Mouse (Mus musculus) hindbrain, embryonic 10.5 days (tissue): Measurements from ENCODE around the gene Gm14685. TPM values are rescaled to one million over a fixed set of nuclear protein-coding genes. Genes with fewer than 3 reads are reported as not detected.
"Not testable (repeated sequence)": the region's sequence is repeated elsewhere in the genome, so short reads cannot be mapped to it uniquely, and the experiment has no call there.

ENCODE experiments used
- DNase-seq: peaks from one replicate; pipeline ENCODE4 v3.0.0-alpha.2; 2017; ENCODE audit warnings: low spot score
- H3K27ac ChIP-seq: fragments of 300-500 bp; sonication (generic); 2 replicates; pipeline ENCODE4 v1.5.1; 2016; ENCODE audit warnings: mild to moderate bottlenecking, moderate library complexity
- H3K27me3 ChIP-seq: fragments of 300-500 bp; sonication (generic); 2 replicates; pipeline ENCODE4 v1.6.1; 2016; ENCODE audit warnings: mild to moderate bottlenecking; ENCODE audit not compliant: poor library complexity, insufficient read depth, severe bottlenecking
- H3K36me3 ChIP-seq: fragments of 300-500 bp; sonication (generic); 2 replicates; pipeline ENCODE4 v1.6.1; 2016; ENCODE audit warnings: mild to moderate bottlenecking, moderate library complexity
- H3K4me1 ChIP-seq: fragments of 300-500 bp; sonication (generic); replicated peaks from 2 replicates; pipeline ENCODE4 v1.6.1; 2016; ENCODE audit warnings: mild to moderate bottlenecking
- H3K4me3 ChIP-seq: fragments of 300-500 bp; sonication (generic); 2 replicates; pipeline ENCODE4 v1.5.1; 2016; ENCODE audit warnings: mild to moderate bottlenecking, moderate library complexity
- H3K9me3 ChIP-seq: fragments of 300-500 bp; sonication (generic); 2 replicates; pipeline ENCODE4 v1.6.1; 2016; ENCODE audit warnings: mild to moderate bottlenecking, moderate library complexity
- whole genome bisulfite sequencing: fragments of 180-500 bp; shearing (Covaris S2); methylation state at CpG from one replicate; pipeline ENCODE4 v1.1.7; 2016; 5-methylcytosine and 5-hydroxymethylcytosine counted together
- polyA plus RNA-seq: library from polyadenylated mRNA; unstranded; fragments of >200 nt; fragmentation: Nextera tagmentation; extraction: Ambion mirVana; gene quantifications from 2 replicates; pipeline ENCODE4 v1.2.1, GENCODE M21; 2016

Gene Gm14685
- 0.24 and 0.26 TPM in 2 replicates for polyA plus RNA-seq

DNA sequence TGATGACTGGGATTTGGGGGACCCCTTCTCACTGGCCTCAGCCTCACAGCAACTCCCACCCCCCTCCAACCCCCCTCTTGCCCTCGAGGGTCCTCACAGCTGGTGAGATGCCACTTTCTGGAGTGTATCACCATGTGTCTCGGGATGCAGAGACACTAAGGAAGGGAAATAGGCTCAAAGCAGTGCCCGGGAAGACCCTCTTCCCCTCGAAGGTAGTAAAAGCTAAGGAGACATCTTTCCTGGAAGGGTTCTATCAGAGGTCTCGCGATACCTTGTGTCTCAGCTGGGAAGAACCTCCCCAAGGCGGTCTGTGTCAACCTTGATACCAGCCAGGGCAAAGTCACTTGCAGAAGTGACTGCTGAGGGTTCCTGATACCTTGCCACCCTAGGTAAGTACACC lies at the start of gene Gm14685:
Gene Gm14685 (plus strand): TSS at position 301 of the 400 bp plus-strand sequence.
- H3K4me1 ChIP-seq, H3K36me3 ChIP-seq, H3K9me3 ChIP-seq, DNase-seq, H3K27me3 ChIP-seq, H3K4me3 ChIP-seq, H3K27ac ChIP-seq: not testable (repeated sequence)
- WGBS, result no CpG with 5 or more reads among the region's 7 CpGs

DNA sequence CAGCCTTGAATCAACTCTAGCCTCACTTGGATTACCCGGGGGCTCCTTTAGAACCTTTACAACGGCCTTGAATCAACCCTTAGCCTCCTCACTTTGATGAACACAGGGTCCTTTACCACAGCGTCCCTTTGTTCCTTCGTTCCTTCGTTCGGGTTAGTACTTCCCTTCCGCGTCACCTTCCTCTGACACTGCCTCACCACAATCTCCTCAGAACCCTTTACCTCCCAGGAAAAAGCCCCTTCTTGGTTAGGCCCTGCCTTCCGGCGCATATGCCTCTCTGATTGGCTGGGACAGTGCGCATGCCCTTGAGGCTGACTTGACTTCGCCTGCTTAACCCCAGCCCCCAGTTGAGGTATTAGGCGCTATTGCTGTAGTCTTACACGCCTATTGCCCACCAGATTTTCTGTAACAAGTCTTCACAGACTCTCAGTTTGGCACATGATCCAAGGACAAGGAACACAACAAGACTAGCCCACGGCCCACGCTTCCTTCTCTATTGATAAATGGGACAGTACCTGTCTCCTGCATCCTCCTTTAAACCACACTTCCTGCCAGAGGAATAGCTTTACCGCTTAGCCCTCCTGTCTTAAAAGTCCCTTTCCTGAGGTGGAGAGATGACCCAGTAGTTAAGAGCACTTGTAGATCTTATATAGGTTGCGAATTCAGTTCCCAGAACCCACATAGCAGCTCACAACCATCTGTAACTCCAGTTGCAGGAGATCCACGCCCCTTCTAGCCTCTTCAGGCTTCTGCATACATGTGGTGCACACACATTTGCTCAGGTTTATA lies 34.4 kb upstream of the Gm14685 start, which contains the start of gene Xlr4a:
Gene Xlr4a (minus strand): TSS at position 212 of the 789 bp plus-strand sequence.
- DNase-seq, H3K27ac ChIP-seq, H3K27me3 ChIP-seq, H3K4me1 ChIP-seq, H3K4me3 ChIP-seq, H3K9me3 ChIP-seq, H3K36me3 ChIP-seq: not testable (repeated sequence)
- 83% methylated on average over 19 of the region's 19 CpGs for WGBS

DNA sequence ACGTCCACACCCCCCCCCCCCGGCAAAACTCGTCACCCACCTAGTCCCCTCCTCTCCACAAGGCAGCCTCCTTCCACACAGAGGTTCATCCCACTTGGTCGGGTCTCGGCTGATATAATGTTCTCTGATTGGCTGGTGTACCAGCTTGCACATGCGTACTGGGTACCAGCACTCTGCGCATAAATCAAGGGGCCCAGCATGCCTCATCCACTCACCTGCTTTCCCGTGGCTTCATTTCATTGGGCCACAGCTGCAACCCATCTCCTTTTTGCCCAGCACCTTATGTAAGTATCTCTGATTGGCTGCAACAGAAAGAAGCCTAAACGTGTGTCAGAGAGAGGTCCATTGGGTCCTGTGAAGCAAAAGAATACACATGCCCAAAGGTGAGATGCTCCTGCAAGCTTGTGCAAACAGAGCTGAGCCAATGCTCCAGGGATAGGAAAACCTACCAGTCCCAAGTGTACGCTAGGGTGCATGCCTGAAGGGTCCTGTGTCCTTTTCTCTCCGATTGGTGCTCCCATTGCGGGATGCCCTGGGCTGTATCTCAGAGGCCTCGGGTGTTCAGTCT lies 19.8 kb upstream of the Gm14685 start, which contains the start of gene Xlr3a:
Gene Xlr3a (minus strand): TSS at position 155 of the 568 bp plus-strand sequence.
- H3K4me3 ChIP-seq, DNase-seq, H3K36me3 ChIP-seq, H3K9me3 ChIP-seq, H3K4me1 ChIP-seq, H3K27ac ChIP-seq, H3K27me3 ChIP-seq: not testable (repeated sequence)
- WGBS, result 77% methylated on average over 13 of the region's 13 CpGs

DNA sequence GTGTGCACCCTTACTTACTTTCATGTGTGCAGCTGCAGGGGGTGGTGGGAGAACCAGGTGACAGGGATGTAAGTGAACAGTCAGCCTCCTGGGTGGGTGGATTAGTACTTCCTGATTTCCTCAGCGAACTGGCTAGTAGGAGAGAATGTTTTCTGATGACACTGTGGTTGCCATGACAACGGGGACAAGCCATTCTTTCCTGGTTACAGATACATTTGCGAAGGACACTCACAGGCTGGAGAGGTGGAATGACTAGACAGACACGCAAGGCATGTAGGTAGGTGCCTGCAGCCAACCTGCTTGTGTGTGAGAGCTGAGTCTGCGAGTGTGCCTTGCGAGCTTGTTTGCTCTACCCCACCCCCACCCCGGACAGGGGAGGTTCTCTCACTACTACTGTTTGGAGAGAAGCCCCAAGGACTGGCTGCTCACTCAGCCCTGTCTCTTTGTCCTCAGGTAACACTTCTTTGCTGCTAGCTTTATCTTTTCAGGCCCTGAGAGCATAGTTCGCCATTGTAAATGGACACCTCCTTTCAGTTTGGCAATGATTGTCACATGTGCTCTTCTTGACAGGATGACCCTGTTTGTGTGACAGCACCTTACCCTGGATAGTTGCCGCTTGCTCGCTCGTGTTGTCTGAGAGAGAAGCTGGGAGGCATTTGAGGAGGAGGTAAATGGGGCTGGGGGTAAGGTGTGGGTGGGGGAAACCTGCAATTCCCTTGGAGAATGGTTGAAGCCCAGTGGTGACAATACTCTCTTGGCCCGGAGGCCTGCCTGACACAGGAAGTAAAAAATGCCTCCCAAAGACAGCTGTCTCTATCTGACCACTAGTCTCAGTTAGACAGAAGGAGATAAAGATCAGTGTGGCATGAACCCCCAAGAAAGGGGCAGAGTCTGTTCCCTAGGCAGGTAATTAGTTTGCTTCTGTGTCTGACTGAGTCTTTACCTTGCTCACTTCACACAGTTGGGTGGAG lies 6.3 kb downstream of the Gm14685 start:
- not testable (repeated sequence) for H3K27me3 ChIP-seq, H3K27ac ChIP-seq, H3K36me3 ChIP-seq, H3K4me3 ChIP-seq, H3K9me3 ChIP-seq, DNase-seq, H3K4me1 ChIP-seq
- no CpG with 5 or more reads among the region's 12 CpGs for WGBS

DNA sequence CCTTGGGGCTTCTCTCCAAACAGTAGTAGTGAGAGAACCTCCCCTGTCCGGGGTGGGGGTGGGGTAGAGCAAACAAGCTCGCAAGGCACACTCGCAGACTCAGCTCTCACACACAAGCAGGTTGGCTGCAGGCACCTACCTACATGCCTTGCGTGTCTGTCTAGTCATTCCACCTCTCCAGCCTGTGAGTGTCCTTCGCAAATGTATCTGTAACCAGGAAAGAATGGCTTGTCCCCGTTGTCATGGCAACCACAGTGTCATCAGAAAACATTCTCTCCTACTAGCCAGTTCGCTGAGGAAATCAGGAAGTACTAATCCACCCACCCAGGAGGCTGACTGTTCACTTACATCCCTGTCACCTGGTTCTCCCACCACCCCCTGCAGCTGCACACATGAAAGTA lies 26.4 kb downstream of the Gm14685 start:
- H3K36me3 ChIP-seq, H3K4me3 ChIP-seq, H3K27me3 ChIP-seq, H3K4me1 ChIP-seq, H3K9me3 ChIP-seq, H3K27ac ChIP-seq, DNase-seq: not testable (repeated sequence)
- no CpG with 5 or more reads among the region's 7 CpGs for WGBS

DNA sequence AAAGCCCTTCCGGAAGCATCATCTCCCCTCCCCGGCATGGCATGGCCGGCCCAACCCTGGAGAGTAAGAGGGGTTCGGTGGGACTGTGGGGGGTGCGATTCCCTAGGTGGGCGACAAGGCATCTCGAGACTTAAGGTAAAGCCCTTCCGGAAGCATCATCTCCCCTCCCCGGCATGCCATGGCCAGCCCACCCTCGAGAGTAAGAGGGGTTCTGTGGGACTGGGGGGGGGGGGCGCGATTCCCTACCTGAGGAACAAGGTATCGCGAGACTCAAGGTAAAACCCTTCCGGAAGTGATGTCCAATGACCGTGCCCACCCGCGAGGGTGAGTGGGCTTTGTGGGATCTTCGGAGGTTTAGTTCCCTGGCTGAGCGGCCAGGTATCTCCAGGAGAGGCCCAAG lies 31.6 kb downstream of the Gm14685 start, which contains the start of gene Xlr5b:
Gene Xlr5b (plus strand): TSS at position 301 of the 400 bp plus-strand sequence.
- H3K36me3 ChIP-seq, H3K27ac ChIP-seq, H3K4me3 ChIP-seq, DNase-seq, H3K27me3 ChIP-seq, H3K4me1 ChIP-seq, H3K9me3 ChIP-seq: not testable (repeated sequence)
- WGBS, result no CpG with 5 or more reads among the region's 20 CpGs

DNA sequence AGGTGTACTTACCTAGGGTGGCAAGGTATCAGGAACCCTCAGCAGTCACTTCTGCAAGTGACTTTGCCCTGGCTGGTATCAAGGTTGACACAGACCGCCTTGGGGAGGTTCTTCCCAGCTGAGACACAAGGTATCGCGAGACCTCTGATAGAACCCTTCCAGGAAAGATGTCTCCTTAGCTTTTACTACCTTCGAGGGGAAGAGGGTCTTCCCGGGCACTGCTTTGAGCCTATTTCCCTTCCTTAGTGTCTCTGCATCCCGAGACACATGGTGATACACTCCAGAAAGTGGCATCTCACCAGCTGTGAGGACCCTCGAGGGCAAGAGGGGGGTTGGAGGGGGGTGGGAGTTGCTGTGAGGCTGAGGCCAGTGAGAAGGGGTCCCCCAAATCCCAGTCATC lies 32.5 kb downstream of the Gm14685 start, which contains the start of gene DXBay18:
Gene DXBay18 (minus strand): TSS at position 101 of the 400 bp plus-strand sequence.
- not testable (repeated sequence) for H3K27ac ChIP-seq, H3K36me3 ChIP-seq, H3K4me3 ChIP-seq, DNase-seq, H3K4me1 ChIP-seq, H3K27me3 ChIP-seq, H3K9me3 ChIP-seq
- WGBS, result no CpG with 5 or more reads among the region's 7 CpGs

DNA sequence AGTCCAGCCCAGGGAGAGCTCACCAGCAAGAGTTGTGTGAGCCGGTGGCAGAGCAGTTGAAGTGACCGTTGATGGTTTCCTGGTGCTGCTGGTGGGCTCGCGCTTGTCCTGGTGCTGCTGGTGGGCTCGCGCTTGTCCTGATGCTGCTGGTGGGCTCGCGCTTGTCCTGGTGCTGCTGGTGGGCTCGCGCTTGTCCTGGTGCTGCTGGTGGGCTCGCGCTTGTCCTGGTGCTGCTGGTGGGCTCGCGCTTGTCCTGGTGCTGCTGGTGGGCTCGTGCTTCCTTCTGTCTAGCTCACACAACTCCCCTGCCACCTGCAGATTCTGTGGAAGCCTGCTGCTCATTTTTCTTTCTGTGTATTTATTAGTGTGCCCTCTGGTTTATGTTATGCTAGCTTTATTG lies 60.0 kb downstream of the Gm14685 start, which contains the start of gene Spin2d:
Gene Spin2d (minus strand): TSS at position 101 of the 400 bp plus-strand sequence.
- not testable (repeated sequence) for DNase-seq
- 79% methylated on average over 8 of the region's 15 CpGs for WGBS

More for the DNA sequence above, 60.0 kb downstream of the Gm14685 start, which contains the start of gene Spin2d:
- not testable (repeated sequence) for H3K4me3 ChIP-seq, H3K27me3 ChIP-seq, H3K4me1 ChIP-seq, H3K9me3 ChIP-seq, H3K27ac ChIP-seq, H3K36me3 ChIP-seq

Other genes with a start within 250 kb of the Gm14685 start
- gene Cetn2, start 198.6 kb upstream of the Gm14685 start, polyA plus RNA-seq, result 91.9 and 104 TPM in 2 replicates
- gene Nsdhl, start 198.5 kb upstream of the Gm14685 start, polyA plus RNA-seq, result 37.4 and 42.9 TPM in 2 replicates
- gene Zfp185, start 129.7 kb upstream of the Gm14685 start, polyA plus RNA-seq, result 3.7 and 5.1 TPM in 2 replicates
- gene Pnma5, start 79.9 kb upstream of the Gm14685 start, polyA plus RNA-seq, result 0.09 and 0.11 TPM in 2 replicates
- gene Pnma3, start 52.3 kb upstream of the Gm14685 start, polyA plus RNA-seq, result 0.25 and 0.51 TPM in 2 replicates
- gene Xlr4a, start 34.6 kb upstream of the Gm14685 start, polyA plus RNA-seq, result 1.5 TPM in 1 of 2 replicates, not detected in the other
- 2.1 and 2.7 TPM in 2 replicates for gene Xlr3a, start 20.0 kb upstream of the Gm14685 start, polyA plus RNA-seq
- gene Xlr5b, start 31.7 kb downstream of the Gm14685 start, polyA plus RNA-seq, result not detected in 2 replicates
- not detected in 2 replicates for gene DXBay18, start 32.4 kb downstream of the Gm14685 start, polyA plus RNA-seq
- not detected in 2 replicates for gene Spin2d, start 59.9 kb downstream of the Gm14685 start, polyA plus RNA-seq
- 11.1 and 12.8 TPM in 2 replicates for gene Xlr3b, start 75.2 kb downstream of the Gm14685 start, polyA plus RNA-seq
- 0.45 and 0.68 TPM in 2 replicates for gene Xlr4b, start 97.3 kb downstream of the Gm14685 start, polyA plus RNA-seq
- 14.1 and 19.8 TPM in 2 replicates for gene F8a, start 111.2 kb downstream of the Gm14685 start, polyA plus RNA-seq
- 0.27 TPM in 1 of 2 replicates, not detected in the other for gene Xlr4c, start 126.1 kb downstream of the Gm14685 start, polyA plus RNA-seq
- 0.20 and 0.30 TPM in 2 replicates for gene Xlr3c, start 148.3 kb downstream of the Gm14685 start, polyA plus RNA-seq
- gene Xlr5a, start 175.9 kb downstream of the Gm14685 start, polyA plus RNA-seq, result not detected in 2 replicates
- gene Xlr5c, start 175.9 kb downstream of the Gm14685 start, polyA plus RNA-seq, result not detected in 2 replicates
- not detected in 2 replicates for gene Gm45015, start 219.8 kb downstream of the Gm14685 start, polyA plus RNA-seq
- gene Zfp275, start 225.6 kb downstream of the Gm14685 start, polyA plus RNA-seq, result 12.6 and 13.4 TPM in 2 replicates